Mouse (Mus musculus) thymus, postnatal 0 days (tissue): Measurements from ENCODE around the gene Zfp853. TPM values are rescaled to one million over a fixed set of nuclear protein-coding genes. Genes with fewer than 3 reads are reported as not detected.
A peak's percentile ranks its signal among the peaks of the same experiment; 100 is the strongest.

Experiments used
- DNase-seq: peaks from one replicate; pipeline ENCODE4 v3.0.0-alpha.2; 2015; ENCODE audit warnings: low spot score
- polyA plus RNA-seq: library from polyadenylated mRNA; unstranded; fragments of >200 nt; fragmentation: Nextera tagmentation; extraction: Ambion mirVana; gene quantifications from 2 replicates; pipeline ENCODE4 v1.2.1, GENCODE M21; 2015

Gene Zfp853
- polyA plus RNA-seq, 1 experiment from 2014 or later = 0.04 TPM

- DNase-seq = no peak
Measured at GRCm38 (mm10) chr5:143294862-143295261, 1.4 kb upstream of the Zfp853 start.

DNA sequence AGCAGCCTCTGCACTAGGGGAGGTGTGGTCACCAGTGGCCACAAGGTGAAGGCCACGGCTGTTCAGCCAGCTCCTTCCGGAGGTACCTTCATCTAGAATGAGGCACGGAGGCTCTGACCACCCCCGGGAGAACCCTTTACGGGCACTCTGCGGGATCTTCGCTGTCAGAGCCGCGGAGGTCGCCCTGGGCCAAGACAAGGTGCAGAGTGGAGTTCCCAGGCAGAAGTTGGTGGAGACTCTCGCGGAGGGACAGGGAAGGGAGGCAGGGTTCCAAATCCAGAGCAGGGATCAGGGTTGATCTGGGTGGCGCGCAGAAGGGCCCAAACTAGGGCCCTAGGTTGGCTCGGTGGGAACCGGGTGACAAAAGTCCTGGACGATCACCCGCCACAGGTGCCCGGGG lies 544 bp downstream of the Zfp853 start:
- no peak for DNase-seq

- no peak for DNase-seq
Measured at GRCm38 (mm10) chr5:143289299-143289698, 4.1 kb downstream of the Zfp853 start.

- no peak for DNase-seq
Measured at GRCm38 (mm10) chr5:143288378-143288911, 5.0 kb downstream of the Zfp853 start.

DNA sequence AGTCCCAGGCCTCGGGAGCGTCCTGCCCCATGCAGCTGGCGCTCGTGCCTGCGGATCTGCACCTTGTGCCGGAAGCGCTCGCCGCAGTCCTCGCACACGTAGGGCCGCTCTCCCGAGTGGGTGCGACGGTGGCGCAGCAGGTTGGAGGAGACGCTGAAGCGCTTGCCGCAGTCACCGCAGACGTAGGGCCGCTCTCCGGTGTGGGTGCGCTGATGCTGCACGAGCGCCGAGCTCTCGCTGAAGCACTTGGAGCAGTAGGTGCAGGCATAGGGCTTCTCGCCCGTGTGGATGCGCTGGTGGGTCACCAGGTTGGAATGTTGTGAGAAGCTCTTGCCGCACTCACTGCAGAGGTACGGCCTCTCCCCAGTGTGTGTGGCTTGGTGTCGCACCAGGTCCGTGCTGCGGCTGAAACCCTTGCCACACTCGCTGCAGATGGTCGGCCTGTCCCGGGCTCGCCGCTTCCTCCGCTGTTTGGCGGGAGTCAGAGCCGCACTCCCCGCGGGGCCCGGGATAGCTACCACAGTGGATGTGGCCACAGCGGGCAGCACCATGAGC lies 5.6 kb downstream of the Zfp853 start:
- DNase-seq = peak; percentile 42

- DNase-seq = no peak
Measured at GRCm38 (mm10) chr5:143284762-143285161, 8.7 kb downstream of the Zfp853 start.

DNA sequence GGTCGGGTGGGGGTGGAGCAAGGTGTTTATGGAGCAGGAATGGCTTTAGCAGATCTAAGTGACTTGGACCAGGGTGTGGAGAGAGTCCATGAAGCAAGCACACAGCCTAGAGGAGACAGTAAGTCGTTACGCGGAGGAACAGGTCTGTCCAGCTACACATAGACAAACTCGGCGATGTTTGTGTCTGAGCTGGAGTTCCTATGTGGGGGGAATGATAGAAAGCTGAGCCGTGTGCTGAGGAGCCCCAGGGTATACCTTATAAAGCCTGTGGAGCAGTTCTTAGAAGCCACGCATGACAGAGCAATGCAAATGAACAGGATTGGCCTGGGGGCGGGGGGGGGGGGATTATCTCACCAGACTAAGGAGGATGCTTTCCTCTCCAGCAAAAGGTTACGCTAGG lies 14.2 kb downstream of the Zfp853 start:
- no peak for DNase-seq

DNA sequence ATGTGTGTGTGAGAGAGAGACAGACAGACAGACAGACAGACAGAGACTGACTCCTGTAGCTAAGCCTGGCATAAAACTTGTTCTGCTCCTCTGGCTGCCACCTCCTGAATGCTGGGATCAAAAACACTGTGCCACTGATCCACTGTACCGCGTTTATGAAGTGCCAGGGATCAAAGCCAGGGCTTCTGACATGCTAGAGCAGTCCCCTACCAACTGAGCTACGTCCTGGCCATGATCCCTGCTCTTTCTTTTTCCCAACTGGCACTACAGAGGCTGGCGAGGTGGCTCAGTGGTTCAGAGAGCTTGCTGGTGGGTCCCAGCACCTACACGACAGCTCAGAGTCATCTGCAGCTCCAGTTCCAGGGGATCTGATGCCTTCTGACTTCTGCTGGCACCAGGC lies 17.7 kb downstream of the Zfp853 start:
- DNase-seq = no peak

DNA sequence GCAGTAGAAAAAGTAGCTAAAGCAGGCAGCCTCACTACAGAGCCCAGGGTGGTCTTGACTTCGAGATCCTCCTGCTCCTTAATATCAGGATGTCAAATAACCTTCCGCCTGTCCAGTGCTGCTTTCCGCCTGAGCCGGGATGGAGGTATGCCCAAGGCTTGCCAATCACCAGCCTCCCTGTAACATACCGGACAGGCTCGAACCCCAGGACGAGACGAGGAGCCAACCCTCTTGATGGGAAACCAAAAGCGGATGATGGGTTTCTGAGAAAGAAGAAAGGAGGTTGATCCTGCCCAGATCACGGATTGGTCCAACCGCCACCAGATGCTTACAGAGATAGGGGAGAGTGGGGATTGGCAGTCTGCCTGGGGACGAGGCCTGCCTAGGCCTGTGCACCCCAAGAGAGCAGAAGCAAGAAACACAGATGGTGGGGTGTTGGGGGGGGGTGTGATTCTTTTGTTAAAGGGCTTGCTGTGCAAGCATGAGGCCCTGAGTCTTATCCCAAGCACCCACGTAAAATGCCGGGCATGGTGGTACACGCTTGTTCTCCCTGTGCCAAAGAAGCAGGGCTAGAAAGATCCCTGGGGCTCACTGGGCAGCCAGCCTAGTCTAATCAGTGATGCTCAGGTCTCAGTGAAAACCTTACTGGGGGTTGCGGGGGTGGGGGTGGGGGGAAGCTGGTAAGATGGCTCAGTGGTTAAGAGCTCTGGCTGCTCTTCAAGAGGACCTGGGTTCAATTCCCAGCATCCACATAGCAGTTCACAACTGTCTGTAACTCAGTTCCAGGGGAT lies 20.7 kb downstream of the Zfp853 start:
- no peak for DNase-seq

DNA sequence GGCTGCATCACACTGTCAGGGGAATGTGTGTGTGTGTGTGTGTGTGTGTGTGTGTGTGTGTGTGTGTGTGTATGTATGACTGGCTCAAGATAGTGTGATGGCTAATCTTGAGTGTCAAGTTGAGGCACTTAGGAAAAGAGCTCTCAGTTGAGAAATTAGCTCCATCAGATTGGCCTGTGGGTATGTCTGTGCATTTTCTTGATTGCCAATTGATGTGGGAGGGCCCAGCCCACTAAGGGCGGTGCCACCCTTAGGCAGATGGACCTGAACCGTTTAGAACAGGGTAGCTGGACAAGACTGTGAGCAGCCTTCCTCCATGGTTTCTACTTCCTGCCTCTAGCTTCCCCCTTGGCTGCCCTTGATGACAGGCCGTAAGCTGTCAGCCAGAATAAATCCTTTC lies 21.3 kb downstream of the Zfp853 start:
- no peak for DNase-seq

GRCm38 (mm10) chr5:143271642-143272041 lies 21.8 kb downstream of the Zfp853 start:
- no peak for DNase-seq

GRCm38 (mm10) chr5:143270151-143270519 lies 23.3 kb downstream of the Zfp853 start:
- DNase-seq = no peak

DNA sequence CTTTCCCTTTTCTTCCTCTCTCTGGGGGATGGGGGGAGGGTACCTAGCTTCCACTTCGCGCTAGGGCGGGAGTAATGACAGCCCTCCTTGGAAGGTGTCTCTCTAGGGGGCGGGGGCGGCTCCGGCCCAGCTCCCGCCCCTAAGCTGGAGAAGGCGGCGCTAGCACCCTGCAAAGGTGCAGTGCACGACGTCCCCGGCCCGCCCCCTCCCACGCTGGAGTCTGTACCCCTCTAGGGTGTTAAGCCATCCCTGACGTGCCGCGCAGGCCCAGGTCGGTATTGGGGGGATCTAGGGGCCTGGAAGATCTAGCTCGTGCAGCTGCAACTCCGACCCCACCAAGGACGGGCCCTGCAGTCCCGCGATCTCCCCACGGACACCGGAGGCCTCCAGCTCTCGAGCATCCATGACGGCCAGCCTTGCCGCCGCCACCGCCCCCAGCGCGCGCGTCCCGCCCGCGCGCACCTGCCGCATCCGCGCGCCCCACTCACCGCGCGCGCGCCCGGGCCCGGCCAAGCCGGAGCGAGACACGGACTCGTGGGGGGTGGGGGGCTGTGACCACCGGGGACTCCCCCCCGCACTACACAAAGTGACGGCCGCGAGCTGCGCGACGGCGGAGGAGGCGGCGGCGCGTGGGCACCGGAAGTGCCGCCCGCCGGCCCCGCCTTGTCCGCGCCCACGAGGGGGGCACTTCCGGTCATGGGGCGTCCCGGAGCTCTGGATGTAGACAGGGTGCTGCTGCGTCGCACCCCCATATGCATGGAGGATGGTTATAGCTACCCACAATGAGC lies 23.9 kb downstream of the Zfp853 start, which contains the start of gene Zfp316:
Gene Zfp316, minus strand, starts transcription at position 660 of the 788 bp plus-strand sequence.
- peak; percentile 38 for DNase-seq

- DNase-seq = no peak
Measured at GRCm38 (mm10) chr5:143268985-143269362, 24.4 kb downstream of the Zfp853 start.

DNA sequence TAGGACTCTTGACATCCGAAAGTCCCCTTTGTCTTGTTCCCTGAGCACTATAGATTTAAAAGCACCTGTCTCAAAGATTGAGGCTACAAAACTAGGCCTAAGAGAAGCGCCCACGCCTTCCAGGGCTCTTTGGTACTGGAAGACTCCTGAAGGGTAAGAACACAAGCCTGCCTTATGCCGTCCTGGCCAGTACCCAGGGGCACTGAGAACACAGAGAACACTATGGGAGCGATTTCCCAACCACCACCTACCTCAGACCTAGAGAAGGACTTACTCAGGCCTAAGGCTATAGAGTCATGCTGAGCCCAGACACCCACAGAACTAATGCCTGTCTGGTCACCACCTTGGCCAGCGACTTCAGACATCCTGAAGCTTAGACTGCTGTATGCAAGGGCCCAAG lies 26.6 kb downstream of the Zfp853 start:
- DNase-seq = no peak

GRCm38 (mm10) chr5:143265409-143265808 lies 28.0 kb downstream of the Zfp853 start:
- no peak for DNase-seq

DNA sequence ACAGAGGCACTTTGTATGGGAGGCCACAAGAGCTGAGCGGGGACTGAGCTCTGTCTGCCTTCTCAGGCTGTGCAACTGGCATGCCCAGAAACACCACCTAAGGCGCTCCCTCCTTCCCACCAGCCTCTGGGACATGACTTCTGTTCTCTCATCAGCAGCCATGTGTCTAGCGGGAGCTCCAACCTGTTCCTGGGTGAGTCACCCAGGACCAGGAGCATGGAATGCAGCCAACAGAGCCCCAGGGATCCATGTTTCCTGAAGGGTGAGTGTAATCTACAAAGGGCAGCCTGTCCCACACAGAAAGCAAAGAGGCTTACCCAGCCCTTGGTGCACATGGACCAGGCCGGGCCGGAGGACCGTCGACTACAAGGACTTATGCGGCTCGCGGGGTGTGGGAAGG lies 28.7 kb downstream of the Zfp853 start:
- DNase-seq = no peak

DNA sequence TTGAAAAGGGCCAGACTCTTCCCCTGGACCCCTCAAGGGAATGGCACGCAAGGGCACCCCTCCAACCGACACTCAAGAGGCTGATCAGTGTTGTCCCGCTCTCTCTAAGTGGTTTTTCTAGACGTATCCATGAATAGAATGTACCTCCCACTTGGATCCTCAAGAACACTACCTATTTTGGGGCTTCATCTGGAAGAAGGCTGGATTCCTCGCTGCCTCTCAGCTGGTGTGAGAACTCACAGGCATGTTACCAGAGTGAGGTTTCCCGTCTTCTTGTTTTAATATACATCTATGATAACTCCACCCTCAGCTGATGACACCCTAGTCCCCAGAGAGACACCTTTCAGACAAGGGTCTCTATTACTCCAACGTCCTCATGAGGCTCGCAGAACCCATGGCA lies 31.8 kb downstream of the Zfp853 start:
- DNase-seq = no peak

DNA sequence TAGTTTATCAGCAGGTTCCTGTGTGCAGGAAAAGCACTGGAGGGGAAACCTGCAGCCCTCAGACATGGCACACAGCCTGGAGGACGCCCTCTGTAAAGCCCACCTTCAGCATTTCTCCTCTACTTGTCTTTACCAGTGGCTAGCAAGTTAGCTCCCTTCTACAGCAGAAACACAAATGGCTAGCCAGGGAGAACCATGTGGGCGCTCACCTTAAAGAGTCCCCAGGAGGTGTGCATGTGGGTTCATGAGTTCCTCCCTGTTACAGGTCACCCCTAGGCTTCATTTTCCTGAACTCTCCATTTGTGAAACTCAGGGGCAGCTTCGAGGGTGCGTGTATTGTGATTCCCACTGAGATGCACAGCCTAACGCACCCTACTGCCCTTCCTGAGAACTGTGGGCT lies 37.6 kb downstream of the Zfp853 start:
- DNase-seq = no peak

DNA sequence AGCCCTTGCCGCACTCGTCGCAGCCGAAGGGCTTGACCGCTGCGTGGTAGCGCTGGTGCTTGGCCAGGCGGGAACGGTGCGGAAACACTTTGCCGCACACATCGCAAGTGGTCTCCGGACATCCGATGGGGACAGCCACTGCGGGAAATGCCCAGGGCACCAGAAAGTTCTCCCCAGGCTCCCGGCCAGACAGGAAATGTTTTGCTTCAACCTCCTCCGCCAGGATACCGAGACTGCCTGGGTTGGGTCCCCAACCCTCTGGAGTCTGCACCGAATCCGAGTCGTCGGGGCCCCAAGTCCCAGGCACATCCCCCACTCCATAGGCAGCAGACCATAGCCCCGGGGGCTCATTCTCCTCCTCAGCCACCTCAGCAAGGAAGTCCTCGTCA lies 38.3 kb downstream of the Zfp853 start:
- no peak for DNase-seq

DNA sequence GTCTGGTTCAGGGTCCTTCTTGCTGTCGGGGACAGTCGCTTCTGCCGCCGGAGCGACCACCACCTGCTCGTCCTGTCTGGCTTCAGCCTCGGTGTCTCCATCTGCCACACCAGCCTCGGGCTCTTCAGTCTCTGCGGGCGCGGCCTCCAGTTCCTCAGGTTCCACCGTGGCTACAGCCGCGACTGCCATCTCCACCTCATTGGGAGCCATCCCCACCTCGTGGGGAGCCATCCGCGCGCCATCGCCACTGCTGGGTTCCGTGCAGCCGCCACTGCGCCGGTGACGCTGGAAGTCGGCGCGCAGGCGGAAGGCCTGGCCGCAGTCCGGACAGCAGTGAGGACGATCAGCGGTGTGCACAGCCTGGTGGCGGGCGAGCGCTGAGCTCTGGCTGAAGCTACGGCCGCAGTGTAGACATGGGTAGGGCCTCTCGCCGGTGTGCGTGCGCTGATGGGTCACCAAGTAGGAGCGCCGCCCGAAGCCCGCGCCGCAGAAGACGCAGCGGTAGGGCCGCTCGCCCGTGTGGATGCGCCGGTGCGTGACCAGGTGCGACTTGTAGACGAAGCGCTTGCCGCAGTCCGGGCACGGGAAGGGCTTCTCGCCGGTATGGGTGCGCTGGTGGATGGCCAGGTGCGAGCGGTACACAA lies 38.8 kb downstream of the Zfp853 start:
- DNase-seq = no peak
